Mouse (Mus musculus) embryonic fibroblast, embryonic 13.5 days (primary cell): ENCODE data around the gene Pofut2.

Experiments
- CTCF ChIP-seq: IDR thresholded peaks from 2 replicates; pipeline ENCODE4 v1.5.1; 2011; ENCODE audit warnings: mild to moderate bottlenecking, control low read depth, low read length, moderate library complexity, borderline replicate concordance; ENCODE audit not compliant: insufficient read depth
- POLR2A ChIP-seq: IDR thresholded peaks from 2 replicates; pipeline ENCODE4 v1.6.1; 2011; ENCODE audit warnings: low read depth, mild to moderate bottlenecking, control low read depth, low read length, moderate library complexity

DNA sequence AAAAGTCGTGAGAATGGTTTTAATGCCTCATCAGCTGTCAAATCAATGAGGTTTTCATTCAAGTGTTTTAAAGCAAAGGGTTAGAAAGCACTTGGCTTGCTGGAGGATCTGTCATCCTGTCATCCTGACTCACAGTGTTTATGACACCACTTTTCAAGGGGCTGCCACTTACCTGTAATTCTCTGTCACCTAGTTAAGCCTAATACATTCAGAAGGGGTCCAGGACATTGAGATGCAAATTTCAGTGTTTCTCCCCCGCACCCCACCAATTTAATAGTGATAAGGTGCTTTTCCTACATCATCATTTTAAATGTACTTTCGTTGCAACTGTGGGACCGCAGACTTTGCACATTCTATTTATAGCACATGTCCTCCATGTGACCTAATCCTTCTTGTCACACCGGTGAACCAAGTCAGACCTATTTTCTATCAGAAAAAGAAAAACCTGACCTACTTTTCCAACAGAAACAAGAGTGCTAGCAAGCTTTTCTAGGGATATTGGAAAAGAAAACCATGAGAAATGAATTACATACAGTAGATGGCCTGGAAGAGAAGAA is 29.7 kb downstream of the Pofut2 start:
- TF ChIP-seq CTCF = no peak
- TF ChIP-seq POLR2A = no peak
